Mouse (Mus musculus) thymus, adult 2 months (tissue): ENCODE results near the gene Ccdc92. TPM values are rescaled to one million over a fixed set of nuclear protein-coding genes. Genes with fewer than 3 reads are reported as not detected.

Experiments used
- DNase-seq: peaks from one replicate; pipeline ENCODE4 v3.0.0; 2021
- H3K27ac ChIP-seq: fragments of 200-500 bp; 2 replicates; pipeline ENCODE4 v1.5.1; 2012; ENCODE audit warnings: low read length, control low read depth; ENCODE audit not compliant: control insufficient read depth, insufficient read depth
- H3K27me3 ChIP-seq: fragments of 200-500 bp; 2 replicates; pipeline ENCODE4 v1.6.1; 2012; ENCODE audit warnings: mild to moderate bottlenecking, low read length, moderate library complexity, mixed read lengths; ENCODE audit not compliant: control insufficient read depth, insufficient read depth
- H3K36me3 ChIP-seq: fragments of 200-500 bp; 2 replicates; pipeline ENCODE4 v1.6.1; 2012; ENCODE audit warnings: mild to moderate bottlenecking, low read length, moderate library complexity; ENCODE audit not compliant: control insufficient read depth, insufficient read depth
- H3K4me1 ChIP-seq: fragments of 200-500 bp; replicated peaks from 2 replicates; pipeline ENCODE4 v1.6.1; 2012; ENCODE audit warnings: low read length; ENCODE audit not compliant: control insufficient read depth, insufficient read depth
- H3K4me3 ChIP-seq: fragments of 200-500 bp; 2 replicates; pipeline ENCODE4 v1.5.1; 2012; ENCODE audit warnings: mild to moderate bottlenecking, low read length, control low read depth, moderate library complexity; ENCODE audit not compliant: control insufficient read depth, insufficient read depth
- CTCF ChIP-seq: fragments of 200-500 bp; IDR thresholded peaks from 2 replicates; pipeline ENCODE4 v1.5.1; 2012; ENCODE audit warnings: mild to moderate bottlenecking, control low read depth, low read length, moderate library complexity, borderline replicate concordance; ENCODE audit not compliant: control insufficient read depth, poor library complexity, insufficient read depth; ENCODE audit errors: extremely low read depth
- POLR2A ChIP-seq: fragments of 200-500 bp; IDR thresholded peaks from 2 replicates; pipeline ENCODE4 v1.6.1; 2012; ENCODE audit warnings: mild to moderate bottlenecking, low read length, control low read depth, moderate library complexity; ENCODE audit not compliant: control insufficient read depth, poor library complexity, insufficient read depth; ENCODE audit errors: extremely low read depth
- WGBS: fragments of 180-500 bp; shearing (Covaris S2); methylation state at CpG from one replicate; pipeline ENCODE4 v1.1.7; 2018; 5-methylcytosine and 5-hydroxymethylcytosine counted together
- polyA plus RNA-seq: library from polyadenylated mRNA; depleted of rRNA; stranded (reverse); fragments of >200 nt; gene quantifications from 2 replicates; pipeline ENCODE4 v1.2.3, GENCODE M21; 2012; rRNA removed

The Ccdc92 gene
- polyA plus RNA-seq, 1 experiment: 16.1 TPM

DNA sequence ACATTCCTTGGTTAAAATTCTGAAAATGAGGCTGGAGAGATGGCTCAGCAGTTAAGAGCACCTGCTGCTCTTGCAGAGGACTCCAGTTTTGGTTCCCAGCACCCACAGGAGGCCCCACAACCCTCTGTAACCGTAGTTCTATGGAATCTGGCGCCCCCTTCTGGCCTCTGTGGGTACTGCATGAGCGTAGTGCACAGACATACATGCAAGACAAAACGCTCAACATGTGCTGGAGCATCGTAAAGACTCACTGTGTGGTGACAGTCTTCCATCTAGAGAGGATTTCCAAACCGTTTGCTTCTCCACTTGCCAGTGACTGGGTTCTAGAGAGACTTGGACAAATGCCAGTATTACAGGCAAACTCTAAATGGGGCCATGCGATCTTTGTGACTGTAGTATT, 76.6 kb downstream of the Ccdc92 start:
- 85% methylated on average over 7 of the region's 7 CpGs for WGBS
- DNase-seq: no peak
- Histone ChIP-seq H3K27ac (no peak overlapping the region), H3K27me3 (no peaks in the 10 kb centered on the region), H3K4me1 (no peaks in the 10 kb centered on the region), H3K36me3 (no peaks in the 10 kb centered on the region), H3K4me3 (no peak overlapping the region)
- TF ChIP-seq CTCF (peak; percentile 76; the same call in 1 of the 2 replicates), POLR2A (no peak)

Other genes starting within 250 kb of the Ccdc92 start
- gene Atp6v0a2, start 233.8 kb downstream of the Ccdc92 start, polyA plus RNA-seq: 122 and 127 TPM in 2 replicates
- gene Dnah10, start 137.3 kb downstream of the Ccdc92 start, polyA plus RNA-seq: 0.31 and 0.38 TPM in 2 replicates
- gene Zfp664, start 267 bp upstream of the Ccdc92 start, polyA plus RNA-seq: 35.7 and 42.0 TPM in 2 replicates
- 3.4 and 4.5 TPM in 2 replicates for gene Rflna, start 140.8 kb upstream of the Ccdc92 start, polyA plus RNA-seq